Mouse (Mus musculus): ENCODE measurements around the gene Gm42906. TPM values are rescaled to one million over a fixed set of nuclear protein-coding genes. Genes with fewer than 3 reads are reported as not detected.

The Gm42906 gene
- polyA plus RNA-seq, 1 experiment from 2014 or later, result 0.66 TPM

- H3K4me2 ChIP-seq (replicated peaks; ENCODE audit: low read depth, low read length), result no peak overlapping the region
- no peak overlapping the region for H3K4me3 ChIP-seq (ENCODE audit: low read depth, low read length)
- ATAC-seq (no peak), DNase-seq (ENCODE audit: low spot score) (no peak)
- H3K9ac ChIP-seq (replicated peaks; ENCODE audit: low read depth), result no peak overlapping the region
- H3K4me1 ChIP-seq (ENCODE audit: insufficient read depth, low read depth, low read length), result peaks cover 8% of the 10 kb centered on the region
- TF ChIP-seq CTCF (IDR thresholded peaks at IDR 0.05) (no peak), EP300 (IDR thresholded peaks at IDR 0.05) (no peak)
- no peak overlapping the region for H3K27ac ChIP-seq (ENCODE audit: low read length)
- H3K9me3 ChIP-seq (ENCODE audit: low read length), result no peaks in the 10 kb centered on the region
- 53% methylated on average over 4 of the region's 4 CpGs for WGBS
- H3K36me3 ChIP-seq (ENCODE audit: insufficient read depth, low read length), result no peaks in the 10 kb centered on the region
- H3K27me3 ChIP-seq (replicated peaks; ENCODE audit: insufficient read depth, low read length), result no peaks in the 10 kb centered on the region
Observed at GRCm38 (mm10) chr5:151231411-151231810, 196.6 kb downstream of the Gm42906 start.

DNA sequence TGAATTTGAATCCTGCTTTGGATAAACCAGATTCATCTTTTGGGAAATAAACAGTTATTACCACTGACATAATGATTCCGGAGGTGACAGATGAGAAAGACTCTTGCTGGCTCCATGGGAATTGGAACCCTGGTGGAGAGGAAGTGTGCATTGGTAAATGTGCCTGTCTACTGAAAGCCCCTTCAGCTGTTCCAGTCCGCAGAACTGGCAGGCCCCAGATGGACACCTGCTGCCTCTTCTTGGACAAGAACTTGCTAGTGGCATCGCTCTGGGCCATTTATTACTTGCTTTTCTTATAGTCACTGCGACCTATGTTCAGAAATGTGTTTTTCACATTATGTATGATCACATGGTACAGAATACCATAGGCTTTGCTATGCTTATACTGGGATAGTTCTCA lies 197.5 kb downstream of the Gm42906 start:
- Histone ChIP-seq H3K9me3 (ENCODE audit: low read length) (no peaks in the 10 kb centered on the region), H3K36me3 (ENCODE audit: insufficient read depth, low read length) (no peaks in the 10 kb centered on the region), H3K27me3 (replicated peaks; ENCODE audit: insufficient read depth, low read length) (no peaks in the 10 kb centered on the region), H3K4me2 (replicated peaks; ENCODE audit: low read depth, low read length) (no peak overlapping the region), H3K4me3 (ENCODE audit: low read depth, low read length) (no peak overlapping the region), H3K4me1 (ENCODE audit: insufficient read depth, low read depth, low read length) (peaks cover 8% of the 10 kb centered on the region), H3K9ac (replicated peaks; ENCODE audit: low read depth) (no peak overlapping the region), H3K27ac (ENCODE audit: low read length) (no peak overlapping the region)
- WGBS, result 91% methylated on average over 4 of the region's 4 CpGs
- ATAC-seq (no peak), DNase-seq (ENCODE audit: low spot score) (no peak)
- TF ChIP-seq EP300 (IDR thresholded peaks at IDR 0.05) (no peak), CTCF (IDR thresholded peaks at IDR 0.05) (no peak)

- no peaks in the 10 kb centered on the region for H3K27me3 ChIP-seq (replicated peaks; ENCODE audit: insufficient read depth, low read length)
- 78% methylated on average over 13 of the region's 13 CpGs for WGBS
- no peak overlapping the region for H3K4me2 ChIP-seq (replicated peaks; ENCODE audit: low read depth, low read length)
- TF ChIP-seq CTCF (IDR thresholded peaks at IDR 0.05), result no peak
- TF ChIP-seq EP300 (IDR thresholded peaks at IDR 0.05), result no peak
- no peaks in the 10 kb centered on the region for H3K36me3 ChIP-seq (ENCODE audit: insufficient read depth, low read length)
- no peak overlapping the region for H3K27ac ChIP-seq (ENCODE audit: low read length)
- no peaks in the 10 kb centered on the region for H3K9me3 ChIP-seq (ENCODE audit: low read length)
- DNase-seq (ENCODE audit: low spot score) (no peak), ATAC-seq (no peak)
- H3K9ac ChIP-seq (replicated peaks; ENCODE audit: low read depth), result no peak overlapping the region
- no peak overlapping the region for H3K4me3 ChIP-seq (ENCODE audit: low read depth, low read length)
- H3K4me1 ChIP-seq (ENCODE audit: insufficient read depth, low read depth, low read length), result peaks cover 8% of the 10 kb centered on the region
Observed at GRCm38 (mm10) chr5:151228367-151229005, 199.5 kb downstream of the Gm42906 start.

DNA sequence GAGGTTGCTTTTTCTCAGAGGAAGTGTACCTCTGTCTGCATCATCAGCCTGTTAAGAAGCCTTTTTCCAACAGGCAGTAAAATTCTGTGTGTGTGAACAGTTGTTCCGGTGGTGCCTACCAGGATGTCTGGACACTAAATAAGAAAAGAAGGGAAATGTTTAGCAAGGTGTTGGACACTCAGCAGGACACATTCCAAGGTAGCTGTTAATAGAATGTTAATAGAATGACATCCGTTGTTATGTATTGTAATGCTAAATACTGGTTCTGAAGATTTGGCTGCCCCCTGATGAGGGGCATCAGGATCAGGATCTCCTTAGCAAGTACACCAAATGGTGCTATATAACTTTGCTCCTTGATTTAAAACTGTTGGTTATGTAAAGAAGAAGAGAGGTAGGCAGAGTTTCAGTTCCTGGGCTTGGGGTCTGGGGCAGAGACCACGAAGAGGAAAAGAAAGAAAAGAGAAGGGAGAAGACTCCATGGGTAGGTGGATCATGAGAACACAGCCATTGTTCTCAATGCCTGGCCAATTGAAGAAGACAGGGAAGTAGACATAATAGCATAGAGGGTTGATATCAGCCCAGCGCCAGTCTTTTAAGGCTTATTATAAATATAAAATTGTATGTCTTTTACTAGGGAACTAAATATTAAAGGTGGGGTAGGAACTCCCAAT lies 204.1 kb downstream of the Gm42906 start:
- Histone ChIP-seq H3K9me3 (ENCODE audit: low read length) (no peaks in the 10 kb centered on the region), H3K4me3 (ENCODE audit: low read depth, low read length) (no peak overlapping the region), H3K27ac (ENCODE audit: low read length) (no peak overlapping the region), H3K36me3 (ENCODE audit: insufficient read depth, low read length) (no peaks in the 10 kb centered on the region), H3K27me3 (replicated peaks; ENCODE audit: insufficient read depth, low read length) (no peaks in the 10 kb centered on the region), H3K9ac (replicated peaks; ENCODE audit: low read depth) (no peak overlapping the region), H3K4me2 (replicated peaks; ENCODE audit: low read depth, low read length) (no peak overlapping the region), H3K4me1 (ENCODE audit: insufficient read depth, low read depth, low read length) (0 out of 2 replicates have a peak, but pooled peaks cover 1% of the 10 kb centered on the region)
- no peak for DNase-seq (ENCODE audit: low spot score)
- no peak for ATAC-seq
- 58% methylated on average over 4 of the region's 4 CpGs for WGBS
- TF ChIP-seq CTCF (IDR thresholded peaks at IDR 0.05), result no peak
- no peak for TF ChIP-seq EP300 (IDR thresholded peaks at IDR 0.05)

- Histone ChIP-seq H3K9me3 (ENCODE audit: low read length) (no peaks in the 10 kb centered on the region), H3K27me3 (replicated peaks; ENCODE audit: insufficient read depth, low read length) (no peaks in the 10 kb centered on the region), H3K9ac (replicated peaks; ENCODE audit: low read depth) (no peak overlapping the region), H3K27ac (ENCODE audit: low read length) (no peak overlapping the region), H3K36me3 (ENCODE audit: insufficient read depth, low read length) (no peaks in the 10 kb centered on the region), H3K4me3 (ENCODE audit: low read depth, low read length) (no peak overlapping the region), H3K4me1 (ENCODE audit: insufficient read depth, low read depth, low read length) (0 out of 2 replicates have a peak, but pooled peaks cover 2% of the 10 kb centered on the region), H3K4me2 (replicated peaks; ENCODE audit: low read depth, low read length) (no peak overlapping the region)
- ATAC-seq, result no peak
- WGBS, result 85% methylated on average over 1 of the region's 1 CpGs
- TF ChIP-seq CTCF (IDR thresholded peaks at IDR 0.05), result no peak
- TF ChIP-seq EP300 (IDR thresholded peaks at IDR 0.05), result no peak
- DNase-seq (ENCODE audit: low spot score), result no peak
Observed at GRCm38 (mm10) chr5:151222791-151223190, 205.2 kb downstream of the Gm42906 start.

GRCm38 (mm10) chr5:151218689-151219115 lies 209.3 kb downstream of the Gm42906 start:
- Histone ChIP-seq H3K9ac (replicated peaks; ENCODE audit: low read depth) (no peak overlapping the region), H3K36me3 (ENCODE audit: insufficient read depth, low read length) (no peaks in the 10 kb centered on the region), H3K9me3 (ENCODE audit: low read length) (no peaks in the 10 kb centered on the region), H3K27ac (ENCODE audit: low read length) (no peak overlapping the region), H3K4me2 (replicated peaks; ENCODE audit: low read depth, low read length) (no peak overlapping the region), H3K4me3 (ENCODE audit: low read depth, low read length) (no peak overlapping the region), H3K4me1 (ENCODE audit: insufficient read depth, low read depth, low read length) (0 out of 2 replicates have a peak, but pooled peaks cover 2% of the 10 kb centered on the region), H3K27me3 (replicated peaks; ENCODE audit: insufficient read depth, low read length) (no peaks in the 10 kb centered on the region)
- TF ChIP-seq CTCF (IDR thresholded peaks at IDR 0.05), result no peak
- no peak for TF ChIP-seq EP300 (IDR thresholded peaks at IDR 0.05)
- ATAC-seq, result no peak
- no peak for DNase-seq (ENCODE audit: low spot score)
- 54% methylated on average over 6 of the region's 6 CpGs for WGBS

All from lung, postnatal 0 days (tissue).